9 mouse cellular contexts compared by ENCODE assay signal in genomic region chr2:120245421-120246016, GRCm38 (mm10). TPM values are rescaled to one million over a fixed set of nuclear protein-coding genes. Genes with fewer than 3 reads are reported as not detected.
A peak's percentile ranks its signal among the peaks of the same experiment; 100 is the strongest.
DNase-seq lines count a peak whose midpoint lies in the region; ATAC-seq and TF ChIP-seq lines count a peak whose summit lies in the region.
"Had no signal": no experiment of that assay in that cellular context is flagged by ENCODE, and none has a peak within 500 bp of the region (broad histone marks: within the 10 kb centered on the region; RNA-seq: fewer than 3 reads in every experiment).

No protein-coding gene starts in this region.

- H3K36me3 ChIP-seq in forebrain, postnatal 0 days (ENCODE audit: insufficient read depth) = no peaks in the 10 kb centered on the region
- H3K36me3 ChIP-seq in liver, embryonic 16.5 days (ENCODE audit: control insufficient read depth, insufficient read depth) = no peaks in the 10 kb centered on the region

- ATAC-seq in forebrain, postnatal 0 days = peak; percentile 79
- no peak for ATAC-seq in liver, embryonic 16.5 days (ENCODE audit: low read depth)

- peaks cover 11% of the 10 kb centered on the region for H3K4me1 ChIP-seq in forebrain, postnatal 0 days (ENCODE audit: insufficient read depth)
- no peaks in the 10 kb centered on the region for H3K4me1 ChIP-seq in liver, embryonic 16.5 days (ENCODE audit: control insufficient read depth, low read depth, low read length)

- peak; percentile 16 for DNase-seq in layer of hippocampus, adult 11-12 months (ENCODE audit: low spot score)
- no peak for DNase-seq in layer of hippocampus, adult 8-10 months (ENCODE audit: low spot score in 2 of 2)
- peak; percentile 53 to 56 for DNase-seq in cerebellum, postnatal 10 days
- DNase-seq in forebrain, postnatal 0 days = peak; percentile 82
- DNase-seq in thymus, postnatal 4 days = no peak
- DNase-seq in gastrocnemius, postnatal 14 days = no peak
- DNase-seq in kidney, adult 11 months = no peak

- peak overlapping the region; percentile 80 for H3K27ac ChIP-seq in forebrain, postnatal 0 days (ENCODE audit: low read depth, low read length)
- H3K27ac ChIP-seq in liver, embryonic 16.5 days (ENCODE audit: low read length) = no peak overlapping the region
- H3K27ac ChIP-seq: macrophage had no signal

- intact Hi-C loops in gastrocnemius, postnatal 14 days (cut with DNase I; ENCODE audit: low total_unique reads) = no loop called here

- H3K4me3 ChIP-seq in forebrain, postnatal 0 days (ENCODE audit: low read depth, low read length) = peak overlapping the region; percentile 44
- 0 out of 2 replicates have a peak overlapping the region, but pooled peaks have one; percentile 15 for H3K4me3 ChIP-seq in liver, embryonic 16.5 days (ENCODE audit: low read depth, low read length)

- H3K9me3 ChIP-seq in forebrain, postnatal 0 days (ENCODE audit: low read length) = no peaks in the 10 kb centered on the region
- H3K9me3 ChIP-seq in liver, embryonic 16.5 days (replicated peaks; ENCODE audit: control insufficient read depth, low read length) = no peaks in the 10 kb centered on the region

- H3K27me3 ChIP-seq in forebrain, postnatal 0 days (ENCODE audit: insufficient read depth, low read length) = no peaks in the 10 kb centered on the region
- H3K27me3 ChIP-seq in liver, embryonic 16.5 days (ENCODE audit: control insufficient read depth, insufficient read depth, low read depth, low read length) = peaks cover 34% of the 10 kb centered on the region

- H3K9ac ChIP-seq in forebrain, postnatal 0 days = peak overlapping the region; percentile 69
- H3K9ac ChIP-seq in liver, embryonic 16.5 days (ENCODE audit: low read depth, low read length) = no peak overlapping the region

- WGBS in forebrain, postnatal 0 days = 12% methylated on average over 9 of the region's 9 CpGs
- WGBS in liver, embryonic 16.5 days (ENCODE audit: insufficient replicate concordance) = 13% methylated on average over 9 of the region's 9 CpGs

- peak overlapping the region; percentile 59 for H3K4me2 ChIP-seq in forebrain, postnatal 0 days (ENCODE audit: low read depth)
- H3K4me2 ChIP-seq in liver, embryonic 16.5 days (ENCODE audit: low read depth, low read length) = peak overlapping the region; percentile 32

- peak; percentile 66 for TF ChIP-seq CTCF in forebrain, postnatal 0 days (IDR thresholded peaks at IDR 0.05; ENCODE audit: low read depth)

RNA-seq across cellular contexts. Expression of gene Pla2g4e, which starts 0.4 kb away (rescaled TPM):
- total RNA-seq in layer of hippocampus, adult 8-10 months (2022) = 10 to 100 TPM; 12.0 to 16.9 (median 13.3) TPM
- total RNA-seq in forebrain, postnatal 0 days (2014; rRNA removed) = 10.4 and 13.1 TPM in 2 replicates
- polyA plus RNA-seq in forebrain, postnatal 0 days (2015; fragmentation: Nextera tagmentation; extraction: Ambion mirVana) = 6.6 and 8.6 TPM in 2 replicates
- not detected in 2 replicates for polyA plus RNA-seq in liver, embryonic 16.5 days (2015; fragmentation: Nextera tagmentation; extraction: Ambion mirVana)
- total RNA-seq in gastrocnemius, postnatal 14 days (2021) = 10 to 100 TPM; 31.0 to 35.1 TPM
- polyA plus RNA-seq: macrophage had no signal

RNA-seq across cellular contexts. Expression of gene Pla2g4d, which starts 43.5 kb away (rescaled TPM):
- not detected for total RNA-seq in layer of hippocampus, adult 8-10 months (2022)
- total RNA-seq in forebrain, postnatal 0 days (2014; rRNA removed) = 0.15 TPM in 1 of 2 replicates, not detected in the other
- 0.07 and 0.21 TPM in 2 replicates for polyA plus RNA-seq in forebrain, postnatal 0 days (2015; fragmentation: Nextera tagmentation; extraction: Ambion mirVana)
- polyA plus RNA-seq in liver, embryonic 16.5 days (2015; fragmentation: Nextera tagmentation; extraction: Ambion mirVana) = not detected in 2 replicates
- not detected for total RNA-seq in gastrocnemius, postnatal 14 days (2021)
- polyA plus RNA-seq: macrophage had no signal

Comparison
In these comparisons a context has a peak if more than half of its experiments do, and no peak if none do; other contexts are left out.
1. DNase-seq: peak in layer of hippocampus, adult 11-12 months (single experiment), cerebellum, postnatal 10 days (2 of 2) and forebrain, postnatal 0 days (single experiment); none in layer of hippocampus, adult 8-10 months (0 of 2), thymus, postnatal 4 days (single experiment), gastrocnemius, postnatal 14 days (single experiment) and kidney, adult 11 months (single experiment).